Mouse (Mus musculus): ENCODE results near the gene Rbms3. TPM values are rescaled to one million over a fixed set of nuclear protein-coding genes. Genes with fewer than 3 reads are reported as not detected.

Rbms3 gene
- polyA plus RNA-seq, 1 experiment, result 2.3 TPM

DNA sequence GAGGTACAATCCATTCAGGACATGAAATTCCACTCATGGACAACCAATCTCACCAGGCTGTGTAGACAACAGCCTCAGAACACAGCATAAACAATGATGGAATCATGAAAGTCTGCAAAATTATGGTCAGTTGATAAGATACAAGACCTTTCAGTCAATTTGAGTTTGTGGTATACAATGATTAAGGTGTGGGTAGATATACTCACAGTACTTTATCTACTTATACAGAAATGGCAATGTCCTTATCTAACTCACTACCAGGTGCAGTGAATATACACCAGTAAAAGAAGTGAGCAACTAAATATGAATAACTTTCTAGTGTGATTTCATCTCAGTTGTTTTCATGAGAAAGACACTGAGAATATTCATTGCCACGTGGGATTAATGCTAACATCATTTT is 796.9 kb downstream of the Rbms3 start:
- no peak for DNase-seq (ENCODE audit: low read depth, low spot score)
- 56% methylated on average over 1 of the region's 1 CpGs for WGBS

GRCm38 (mm10) chr9:116831386-116831785 is 798.3 kb downstream of the Rbms3 start:
- WGBS, result 63% methylated on average over 5 of the region's 5 CpGs
- no peak for DNase-seq (ENCODE audit: low read depth, low spot score)

- DNase-seq (ENCODE audit: low read depth, low spot score), result no peak
- 82% methylated on average over 4 of the region's 4 CpGs for WGBS
Observed at GRCm38 (mm10) chr9:116829929-116830328, 799.8 kb downstream of the Rbms3 start.

- no peak for DNase-seq (ENCODE audit: low read depth, low spot score)
- 81% methylated on average over 7 of the region's 7 CpGs for WGBS
Observed at GRCm38 (mm10) chr9:116821601-116822000, 808.1 kb downstream of the Rbms3 start.

GRCm38 (mm10) chr9:116817196-116817595 is 812.5 kb downstream of the Rbms3 start:
- 85% methylated on average over 1 of the region's 1 CpGs for WGBS

GRCm38 (mm10) chr9:116814495-116815094 is 815.1 kb downstream of the Rbms3 start:
- WGBS, result 77% methylated on average over 10 of the region's 10 CpGs

More at GRCm38 (mm10) chr9:116817196-116817595, 812.5 kb downstream of the Rbms3 start:
- DNase-seq (ENCODE audit: low read depth, low spot score), result no peak

DNA sequence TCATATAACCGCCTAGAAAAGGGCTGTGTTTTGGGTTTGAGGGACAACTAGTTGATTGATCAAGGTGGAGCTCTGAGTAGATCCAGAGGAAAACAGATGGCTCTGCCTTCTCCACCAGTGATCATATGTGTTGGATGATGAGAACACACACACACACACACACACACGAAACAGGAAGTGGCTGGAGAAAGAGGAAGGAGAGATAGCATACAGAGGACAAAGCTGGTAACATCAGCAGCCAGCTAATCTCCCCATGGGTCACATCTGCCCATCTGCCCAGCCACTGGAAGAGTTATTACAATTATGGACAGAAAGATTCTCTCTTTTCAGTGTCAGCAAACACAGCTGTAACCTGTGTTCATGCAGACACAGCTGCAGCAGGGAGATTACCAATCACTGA is 816.3 kb downstream of the Rbms3 start:
- WGBS, result 49% methylated on average over 2 of the region's 2 CpGs
- no peak for DNase-seq (ENCODE audit: low read depth, low spot score)

More at GRCm38 (mm10) chr9:116814495-116815094, 815.1 kb downstream of the Rbms3 start:
- DNase-seq (ENCODE audit: low read depth, low spot score), result no peak

DNA sequence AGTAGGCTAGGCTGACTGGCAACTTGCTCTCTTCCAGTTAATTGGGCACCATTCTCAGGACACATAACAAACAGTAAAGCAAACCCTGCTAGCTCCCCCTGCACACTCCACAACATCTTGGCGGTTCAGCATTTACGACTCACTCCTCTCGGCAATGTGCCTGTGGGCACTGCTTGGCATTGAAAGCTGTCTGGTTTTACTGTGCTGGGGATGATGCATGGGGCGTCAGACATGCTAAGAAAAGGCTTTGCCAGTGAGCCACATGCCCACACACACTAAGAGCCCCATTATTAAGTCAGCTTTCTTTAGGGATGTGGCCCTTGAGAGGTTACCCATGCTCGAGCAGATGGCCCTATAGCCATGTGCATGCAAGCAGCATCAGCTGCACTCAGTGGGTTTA is 820.5 kb downstream of the Rbms3 start:
- no peak for DNase-seq (ENCODE audit: low read depth, low spot score)
- 78% methylated on average over 5 of the region's 5 CpGs for WGBS

DNA sequence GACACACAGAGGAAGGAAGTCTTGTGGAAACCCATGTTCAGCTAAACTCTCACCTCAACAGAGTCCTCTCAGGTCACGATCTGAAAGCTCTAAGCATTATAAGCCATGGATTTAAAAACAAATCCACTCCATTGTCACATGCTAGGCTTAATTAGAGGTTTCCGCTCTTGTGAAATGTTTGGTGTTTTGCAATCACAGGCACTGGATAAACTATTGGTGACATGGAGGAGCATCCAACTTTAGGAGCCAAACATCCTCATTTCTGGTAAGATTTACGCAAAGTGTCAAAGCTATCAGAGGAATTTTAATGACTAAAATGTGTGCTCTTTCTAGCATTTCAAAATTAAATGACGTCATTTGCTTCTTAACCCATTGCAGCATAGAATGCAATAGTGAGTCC is 821.3 kb downstream of the Rbms3 start:
- DNase-seq (ENCODE audit: low read depth, low spot score), result no peak
- WGBS, result 73% methylated on average over 4 of the region's 4 CpGs

GRCm38 (mm10) chr9:116807166-116808081 is 822.3 kb downstream of the Rbms3 start:
- no peak for DNase-seq (ENCODE audit: low read depth, low spot score)
- 67% methylated on average over 16 of the region's 16 CpGs for WGBS

- no peak for DNase-seq (ENCODE audit: low read depth, low spot score)
- WGBS, result 86% methylated on average over 3 of the region's 3 CpGs
Observed at GRCm38 (mm10) chr9:116803292-116803731, 826.4 kb downstream of the Rbms3 start.

DNA sequence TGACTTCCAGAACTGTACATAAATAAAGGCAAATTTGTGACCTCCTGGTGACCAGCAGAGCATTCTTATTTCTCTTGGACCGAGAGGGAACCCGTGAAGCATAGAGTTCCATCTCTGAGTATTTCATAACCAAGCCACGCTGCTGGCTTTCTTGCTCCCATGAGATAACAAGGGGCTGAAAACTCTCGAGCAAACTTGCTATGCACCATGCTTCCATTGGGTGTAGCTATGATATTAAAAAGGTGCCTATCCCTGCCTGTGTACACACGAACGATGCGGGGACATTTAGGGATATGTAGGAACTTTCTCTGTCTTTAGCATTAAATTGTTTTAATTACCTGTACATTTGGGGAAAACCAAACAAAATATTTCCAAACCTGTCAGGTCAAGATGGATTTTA is 827.1 kb downstream of the Rbms3 start:
- 53% methylated on average over 7 of the region's 7 CpGs for WGBS
- DNase-seq (ENCODE audit: low read depth, low spot score), result no peak

DNA sequence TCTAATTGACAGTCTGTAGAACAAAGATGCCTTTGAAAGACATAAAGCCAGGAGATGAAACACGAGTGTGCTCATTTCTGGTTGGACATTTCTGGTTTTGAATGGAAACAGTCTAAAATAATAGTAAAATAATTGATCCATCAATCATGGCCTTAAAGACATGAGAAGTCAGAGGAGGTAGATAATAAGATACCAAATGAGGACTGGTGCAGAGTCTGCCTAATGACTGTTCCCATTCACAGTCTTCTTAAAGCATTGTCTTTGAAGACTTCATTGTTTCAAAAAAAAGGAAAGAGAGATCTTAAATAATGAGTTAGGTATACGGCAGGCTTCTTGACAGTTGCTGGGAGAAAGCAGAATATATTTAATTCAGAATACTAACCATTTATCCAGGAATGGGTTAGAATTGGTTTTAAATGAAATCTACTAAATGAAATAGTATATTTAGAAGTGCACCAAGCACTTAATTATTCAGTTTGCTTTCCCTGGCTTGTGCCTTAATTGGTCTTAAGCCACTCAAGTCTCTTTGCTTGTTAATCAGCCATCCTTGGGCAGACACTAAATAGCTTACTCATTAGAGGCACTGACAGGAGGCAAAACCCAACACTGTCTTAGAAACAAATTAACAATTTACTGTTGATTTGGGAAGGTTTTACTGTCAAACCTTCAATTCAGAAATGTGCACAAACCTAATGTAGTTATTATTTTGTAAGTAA is 834.3 kb downstream of the Rbms3 start:
- DNase-seq (ENCODE audit: low read depth, low spot score), result no peak
- 88% methylated on average over 2 of the region's 2 CpGs for WGBS

- no peak for DNase-seq (ENCODE audit: low read depth, low spot score)
- 64% methylated on average over 7 of the region's 7 CpGs for WGBS
Observed at GRCm38 (mm10) chr9:116791850-116792249, 837.9 kb downstream of the Rbms3 start.

GRCm38 (mm10) chr9:116786136-116787046 is 843.3 kb downstream of the Rbms3 start:
- DNase-seq (ENCODE audit: low read depth, low spot score), result no peak
- 80% methylated on average over 11 of the region's 11 CpGs for WGBS

DNA sequence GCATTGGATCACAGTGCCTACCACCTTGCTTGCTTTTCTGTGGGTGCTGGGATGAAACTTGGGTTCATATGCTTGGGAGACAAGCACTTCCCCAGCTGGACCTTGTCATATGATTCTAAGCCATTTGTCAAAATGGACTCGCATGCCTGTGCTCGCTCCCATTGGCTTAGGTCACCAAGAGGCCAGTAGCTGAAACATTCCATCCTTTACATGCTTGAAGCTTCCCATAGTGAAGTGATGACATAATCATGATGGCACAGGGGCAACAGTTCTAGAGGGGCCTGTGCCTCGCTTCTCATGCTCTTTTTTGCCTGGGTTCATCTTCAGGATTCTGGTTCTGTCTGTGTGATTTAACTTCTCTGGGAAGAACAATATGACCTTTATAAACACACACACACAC is 857.9 kb downstream of the Rbms3 start:
- no peak for DNase-seq (ENCODE audit: low read depth, low spot score)
- 68% methylated on average over 3 of the region's 3 CpGs for WGBS

GRCm38 (mm10) chr9:116769358-116770054 is 860.2 kb downstream of the Rbms3 start:
- WGBS, result 62% methylated on average over 12 of the region's 12 CpGs
- no peak for DNase-seq (ENCODE audit: low read depth, low spot score)

DNA sequence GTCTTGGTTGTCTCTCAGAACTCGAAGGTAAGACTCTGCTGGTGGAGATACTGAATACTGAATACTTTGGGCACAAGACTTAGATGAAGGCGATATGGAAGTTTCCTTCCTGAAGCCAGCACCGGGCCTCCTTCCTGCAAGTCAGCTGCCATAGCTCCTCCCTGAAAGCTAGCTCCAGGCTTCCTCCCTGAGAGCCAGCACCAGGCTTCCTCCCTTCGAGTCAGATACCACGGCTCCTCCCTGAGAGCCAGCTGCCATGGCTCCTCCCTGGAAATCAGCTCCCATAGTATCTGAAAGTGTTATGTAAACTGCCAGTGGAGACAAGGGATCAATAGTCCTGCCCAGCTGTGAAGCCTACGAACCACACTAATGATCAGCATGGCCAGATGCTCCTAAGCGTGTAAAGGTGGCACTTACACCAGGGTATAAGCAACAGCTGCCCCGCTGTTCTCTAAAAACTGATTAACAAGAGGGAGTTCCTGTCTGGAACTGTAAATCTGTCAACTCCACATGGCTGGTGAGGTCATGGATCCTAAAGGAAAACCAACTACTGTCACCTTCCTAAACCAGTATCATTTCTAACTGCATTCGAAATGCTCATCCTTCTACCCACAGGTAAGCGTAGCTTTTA is 867.2 kb downstream of the Rbms3 start:
- WGBS, result 46% methylated on average over 10 of the region's 10 CpGs
- DNase-seq (ENCODE audit: low read depth, low spot score), result no peak

Measured in large intestine, adult 2 months (tissue).